Mouse (Mus musculus) MEL (cell line): Measurements from ENCODE around the gene Dnah5. TPM values are rescaled to one million over a fixed set of nuclear protein-coding genes. Genes with fewer than 3 reads are reported as not detected.

Source experiments
- DNase-seq: peaks from one replicate; pipeline ENCODE4 v3.0.0; 2011; ENCODE audit warnings: low read depth, low spot score
- H3K27ac ChIP-seq: 2 replicates; pipeline ENCODE4 v1.5.1; 2012; ENCODE audit warnings: low read depth, mild to moderate bottlenecking, control low read depth, low read length, moderate library complexity; ENCODE audit not compliant: control insufficient read depth
- H3K27me3 ChIP-seq, 2 experiments: fragments of 150-350 bp in 1 of 2; sonication (generic) in 1 of 2; 2 replicates each; pipeline ENCODE4 v1.6.1; 2012; ENCODE audit warnings: low read length in 2 of 2, mild to moderate bottlenecking in 2 of 2, improper control_type of control experiment in 1 of 2, moderate library complexity in 1 of 2; ENCODE audit not compliant: insufficient read depth in 2 of 2, control insufficient read depth in 1 of 2
- H3K36me3 ChIP-seq, 2 experiments: 2 replicates each; pipeline ENCODE4 v1.6.1; 2012 to 2014; ENCODE audit warnings: low read length in 2 of 2, improper control_type of control experiment in 1 of 2, inconsistent platforms in 1 of 2, mild to moderate bottlenecking in 1 of 2; ENCODE audit not compliant: insufficient read depth in 2 of 2, control insufficient read depth in 1 of 2
- H3K4me1 ChIP-seq, 2 experiments: fragments of 150-350 bp in 1 of 2; sonication (generic) in 1 of 2; 2 replicates each; pipeline ENCODE4 v1.6.1; 2012; ENCODE audit warnings: low read length in 2 of 2, improper control_type of control experiment in 1 of 2, mild to moderate bottlenecking in 1 of 2; ENCODE audit not compliant: insufficient read depth in 2 of 2, control insufficient read depth in 1 of 2
- H3K4me3 ChIP-seq, 2 experiments: fragments of 150-350 bp in 1 of 2; sonication (generic) in 1 of 2; 2 replicates each; pipeline ENCODE4 v1.5.1; 2012; ENCODE audit warnings: low read depth in 2 of 2, low read length in 2 of 2, mild to moderate bottlenecking in 2 of 2, moderate library complexity in 2 of 2, control low read depth in 1 of 2, improper control_type of control experiment in 1 of 2; ENCODE audit not compliant: control insufficient read depth in 1 of 2, insufficient read depth in 1 of 2
- H3K79me2 ChIP-seq: 2 replicates; pipeline ENCODE4 v1.6.1; 2012; ENCODE audit warnings: mild to moderate bottlenecking, low read length, moderate library complexity; ENCODE audit not compliant: control insufficient read depth, poor library complexity, insufficient read depth
- H3K9ac ChIP-seq: 2 replicates; pipeline ENCODE4 v1.6.1; 2012; ENCODE audit warnings: low read depth, mild to moderate bottlenecking, control low read depth, low read length, moderate library complexity; ENCODE audit not compliant: control insufficient read depth, poor library complexity, severe bottlenecking
- H3K9me3 ChIP-seq: fragments of 150-350 bp; sonication (generic); replicated peaks from 2 replicates; pipeline ENCODE4 v1.6.1; 2012; ENCODE audit warnings: mild to moderate bottlenecking, low read length, improper control_type of control experiment, moderate library complexity; ENCODE audit not compliant: insufficient read depth
- BHLHE40 ChIP-seq: IDR thresholded peaks from 2 replicates; pipeline ENCODE4 v1.6.1; 2012; ENCODE audit warnings: low read depth, mild to moderate bottlenecking, inconsistent platforms, low read length, improper control_type of control experiment, borderline replicate concordance
- E2F4 ChIP-seq: IDR thresholded peaks from 2 replicates; pipeline ENCODE4 v1.6.1; 2011; ENCODE audit warnings: low read depth, low read length, improper control_type of control experiment, borderline replicate concordance
- ELF1 ChIP-seq: IDR thresholded peaks from 2 replicates; pipeline ENCODE4 v1.6.1; 2014; ENCODE audit warnings: low read depth, mild to moderate bottlenecking, inconsistent platforms, low read length, improper control_type of control experiment, moderate library complexity
- EP300 ChIP-seq, 2 experiments: IDR thresholded peaks; 2 replicates each; pipeline ENCODE4 v1.6.1; 2011; ENCODE audit warnings: improper control_type of control experiment in 2 of 2, low read length in 2 of 2, low read depth in 1 of 2, mild to moderate bottlenecking in 1 of 2
- GATA1 ChIP-seq: IDR thresholded peaks from 2 replicates; pipeline ENCODE4 v1.6.1; 2011; ENCODE audit warnings: low read depth, low read length, improper control_type of control experiment
- HCFC1 ChIP-seq: IDR thresholded peaks from 2 replicates; pipeline ENCODE4 v1.6.1; 2012; ENCODE audit warnings: low read depth, mild to moderate bottlenecking, inconsistent platforms, low read length, improper control_type of control experiment, moderate library complexity
- KAT2A ChIP-seq: conservative IDR thresholded peaks from 2 replicates; pipeline ENCODE4 v1.6.1; 2012; ENCODE audit warnings: low read depth, low read length, improper control_type of control experiment, inconsistent platforms
- MAFK ChIP-seq: IDR thresholded peaks from 2 replicates; pipeline ENCODE4 v1.6.1; 2011; ENCODE audit warnings: low read depth, mild to moderate bottlenecking, low read length, improper control_type of control experiment, borderline replicate concordance
- MXI1 ChIP-seq: IDR thresholded peaks from 2 replicates; pipeline ENCODE4 v1.6.1; 2011; ENCODE audit warnings: mild to moderate bottlenecking, low read depth, low read length, improper control_type of control experiment
- MYB ChIP-seq: IDR thresholded peaks from 2 replicates; pipeline ENCODE4 v1.6.1; 2011; ENCODE audit warnings: mild to moderate bottlenecking, low read depth, low read length, improper control_type of control experiment
- MYC ChIP-seq: IDR thresholded peaks from 2 replicates; pipeline ENCODE4 v1.6.1; 2011; ENCODE audit warnings: low read depth, mild to moderate bottlenecking, low read length, improper control_type of control experiment, moderate library complexity
- NELFE ChIP-seq: IDR thresholded peaks from 2 replicates; pipeline ENCODE4 v1.6.1; 2011; ENCODE audit warnings: low read depth, low read length, improper control_type of control experiment
- POLR2AphosphoS2 ChIP-seq: IDR thresholded peaks from 2 replicates; pipeline ENCODE4 v1.6.1; 2011; ENCODE audit warnings: low read length, improper control_type of control experiment
- RAD21 ChIP-seq: IDR thresholded peaks from 2 replicates; pipeline ENCODE4 v1.6.1; 2011; ENCODE audit warnings: mild to moderate bottlenecking, low read depth, low read length, improper control_type of control experiment
- SIN3A ChIP-seq: IDR thresholded peaks from 2 replicates; pipeline ENCODE4 v1.6.1; 2012; ENCODE audit warnings: low read length, improper control_type of control experiment, inconsistent platforms
- SMC3 ChIP-seq: IDR thresholded peaks from 2 replicates; pipeline ENCODE4 v1.6.1; 2011; ENCODE audit warnings: low read depth, low read length, improper control_type of control experiment
- UBTF ChIP-seq: IDR thresholded peaks from 2 replicates; pipeline ENCODE4 v1.6.1; 2012; ENCODE audit warnings: low read depth, mild to moderate bottlenecking, inconsistent platforms, low read length, improper control_type of control experiment, moderate library complexity, borderline replicate concordance; ENCODE audit not compliant: insufficient read depth
- ZKSCAN1 ChIP-seq: IDR thresholded peaks from 2 replicates; pipeline ENCODE4 v1.6.1; 2012; ENCODE audit warnings: low read depth, mild to moderate bottlenecking, inconsistent platforms, low read length, improper control_type of control experiment, moderate library complexity
- ZNF384 ChIP-seq: IDR thresholded peaks from 2 replicates; pipeline ENCODE4 v1.6.1; 2012; ENCODE audit warnings: low read depth, mild to moderate bottlenecking, inconsistent platforms, low read length, improper control_type of control experiment
- polyA plus RNA-seq, 2 experiments: library from polyadenylated mRNA; stranded (reverse) in 1 of 2; unstranded in 1 of 2; fragments of >175 nt in 1 of 2; fragments of >200 nt in 1 of 2; gene quantifications; 2 replicates each; pipeline versions ENCODE4 v1.2.1 to v1.2.4; 2012; ENCODE audit warnings: low replicate concordance in 2 of 2, low read depth in 1 of 2; ENCODE audit not compliant: insufficient read length in 2 of 2, insufficient read depth in 1 of 2, missing spikeins in 1 of 2
- total RNA-seq: library from RNA; depleted of rRNA; stranded (reverse); fragments of 300-350 nt; gene quantifications from 2 replicates; pipeline ENCODE4 v1.2.3, GENCODE M21; 2012

The Dnah5 gene
- total and polyA plus RNA-seq, 3 experiments = not detected

- no peaks in the 10 kb centered on the region for H3K4me1 ChIP-seq
- H3K36me3 ChIP-seq = no peaks in the 10 kb centered on the region
- H3K9ac ChIP-seq = no peak overlapping the region
- DNase-seq = no peak
- TF ChIP-seq HCFC1 = no peak
- no peak for TF ChIP-seq MAFK
- no peaks in the 10 kb centered on the region for H3K27me3 ChIP-seq
- no peaks in the 10 kb centered on the region for H3K9me3 ChIP-seq
- no peak overlapping the region for H3K27ac ChIP-seq
- H3K79me2 ChIP-seq = no peaks in the 10 kb centered on the region
- H3K4me3 ChIP-seq = no peak overlapping the region
Measured at GRCm38 (mm10) chr15:28395481-28395880, 191.9 kb downstream of the Dnah5 start.

DNA sequence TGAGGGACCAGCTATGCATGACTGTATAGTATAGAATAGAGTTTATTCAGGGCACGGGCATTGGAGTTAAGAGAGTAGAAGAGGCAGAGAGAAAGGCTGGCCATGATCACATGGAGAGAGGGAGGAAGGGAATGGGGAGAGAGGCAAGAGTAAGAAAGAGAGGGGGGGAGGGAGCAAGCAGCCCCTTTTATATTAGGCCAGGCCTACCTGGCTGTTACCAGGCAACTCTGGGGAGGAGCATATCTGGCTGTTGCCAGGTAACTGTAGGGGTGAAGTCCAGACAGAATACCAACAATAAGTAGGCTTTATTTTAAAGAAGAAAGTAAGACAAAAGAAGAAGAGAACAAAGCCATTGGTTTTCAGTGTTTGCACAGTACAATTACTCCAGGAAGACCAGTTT lies 194.9 kb downstream of the Dnah5 start:
- no peak for TF ChIP-seq KAT2A
- no peak for TF ChIP-seq ELF1
- TF ChIP-seq MYC = no peak
- TF ChIP-seq MYB = no peak
- no peak for TF ChIP-seq SMC3
- TF ChIP-seq BHLHE40 = no peak
- no peak for TF ChIP-seq MXI1
- TF ChIP-seq MAFK = no peak
- TF ChIP-seq ZNF384 = no peak
- no peak for TF ChIP-seq POLR2AphosphoS2
- no peak for TF ChIP-seq NELFE
- no peak for TF ChIP-seq RAD21
- no peak for TF ChIP-seq GATA1
- Histone ChIP-seq H3K4me1 (no peaks in the 10 kb centered on the region), H3K27me3 (no peaks in the 10 kb centered on the region), H3K79me2 (no peaks in the 10 kb centered on the region), H3K36me3 (no peaks in the 10 kb centered on the region), H3K9ac (no peak overlapping the region), H3K9me3 (no peaks in the 10 kb centered on the region), H3K27ac (no peak overlapping the region), H3K4me3 (no peak overlapping the region)
- DNase-seq = no peak

GRCm38 (mm10) chr15:28399258-28399657 lies 195.7 kb downstream of the Dnah5 start:
- Histone ChIP-seq H3K4me1 (no peaks in the 10 kb centered on the region), H3K4me3 (no peak overlapping the region), H3K27ac (no peak overlapping the region), H3K9me3 (no peaks in the 10 kb centered on the region), H3K27me3 (no peaks in the 10 kb centered on the region), H3K79me2 (no peaks in the 10 kb centered on the region), H3K9ac (no peak overlapping the region), H3K36me3 (no peaks in the 10 kb centered on the region)
- no peak for DNase-seq
- TF ChIP-seq MXI1 (no peak), KAT2A (no peak), E2F4 (no peak), MAFK (no peak), MYC (no peak), ZKSCAN1 (no peak), GATA1 (no peak), SIN3A (no peak), UBTF (no peak), SMC3 (no peak), EP300 (IDR thresholded peaks at IDR 0.05; ENCODE audit: low read depth in 1 of 2, low read length in 2 of 2) (no peak)
